Mouse (Mus musculus): Measurements from ENCODE around the gene Fras1.

GRCm38 (mm10) chr5:96799969-96800368, 426.2 kb downstream of the Fras1 start:
- no peak for TF ChIP-seq CTCF (IDR thresholded peaks at IDR 0.05; ENCODE audit: low read depth, low read length)
- TF ChIP-seq POLR2AphosphoS5 (IDR thresholded peaks at IDR 0.05; ENCODE audit: insufficient replicate concordance, low read depth, low read length), result no peak

Data from G1E (cell line).